Mouse (Mus musculus) forebrain, embryonic 16.5 days (tissue): Measurements from ENCODE around the gene Boc. TPM values are rescaled to one million over a fixed set of nuclear protein-coding genes. Genes with fewer than 3 reads are reported as not detected.

Source experiments
- ATAC-seq: fragments of 200-750 bp; cut with Nextera tagmentation; 2 replicates; pipeline ENCODE4 v1.8.0; 2017; ENCODE audit warnings: mild to moderate bottlenecking, moderate library complexity
- H3K27ac ChIP-seq: fragments of 300-500 bp; sonication (generic); 2 replicates; pipeline ENCODE4 v1.5.1; 2014; ENCODE audit warnings: low read length, control low read depth
- H3K27me3 ChIP-seq: fragments of 300-500 bp; sonication (generic); replicated peaks from 2 replicates; pipeline ENCODE4 v1.6.1; 2014; ENCODE audit warnings: low read length; ENCODE audit not compliant: control insufficient read depth, insufficient read depth
- H3K36me3 ChIP-seq: fragments of 300-500 bp; sonication (generic); 2 replicates; pipeline ENCODE4 v1.6.1; 2014; ENCODE audit not compliant: control insufficient read depth, insufficient read depth
- H3K4me1 ChIP-seq: fragments of 300-500 bp; sonication (generic); replicated peaks from 2 replicates; pipeline ENCODE4 v1.6.1; 2014; ENCODE audit warnings: low read length; ENCODE audit not compliant: control insufficient read depth, insufficient read depth
- H3K4me2 ChIP-seq: fragments of 300-500 bp; sonication (generic); 2 replicates; pipeline ENCODE4 v1.6.1; 2014; ENCODE audit warnings: mild to moderate bottlenecking, low read length, control low read depth
- H3K4me3 ChIP-seq: fragments of 300-500 bp; sonication (generic); replicated peaks from 2 replicates; pipeline ENCODE4 v1.5.1; 2014; ENCODE audit warnings: mild to moderate bottlenecking, low read length, control low read depth
- H3K9ac ChIP-seq: fragments of 300-500 bp; sonication (generic); replicated peaks from 2 replicates; pipeline ENCODE4 v1.6.1; 2014; ENCODE audit warnings: low read depth, low read length, control low read depth
- H3K9me3 ChIP-seq: fragments of 300-500 bp; sonication (generic); 2 replicates; pipeline ENCODE4 v1.6.1; 2016; ENCODE audit warnings: low read length; ENCODE audit not compliant: control insufficient read depth
- WGBS: fragments of 180-500 bp; shearing (Covaris S2); extraction: QIAGEN DNeasy Blood & Tissue Kit; methylation state at CpG from one replicate; pipeline ENCODE4 v1.1.7; 2014; 5-methylcytosine and 5-hydroxymethylcytosine counted together
- polyA plus RNA-seq: library from polyadenylated mRNA; unstranded; fragments of >200 nt; fragmentation: Nextera tagmentation; extraction: Ambion mirVana; gene quantifications from 2 replicates; pipeline ENCODE4 v1.2.1, GENCODE M21; 2015

Gene Boc
- polyA plus RNA-seq, 1 experiment from 2014 or later, result 15.2 TPM

GRCm38 (mm10) chr16:44532851-44533250, 25.8 kb downstream of the Boc start:
- ATAC-seq, result no peak
- peak overlapping the region; percentile 71 for H3K27ac ChIP-seq
- H3K4me1 ChIP-seq, result peaks cover 79% of the 10 kb centered on the region

DNA sequence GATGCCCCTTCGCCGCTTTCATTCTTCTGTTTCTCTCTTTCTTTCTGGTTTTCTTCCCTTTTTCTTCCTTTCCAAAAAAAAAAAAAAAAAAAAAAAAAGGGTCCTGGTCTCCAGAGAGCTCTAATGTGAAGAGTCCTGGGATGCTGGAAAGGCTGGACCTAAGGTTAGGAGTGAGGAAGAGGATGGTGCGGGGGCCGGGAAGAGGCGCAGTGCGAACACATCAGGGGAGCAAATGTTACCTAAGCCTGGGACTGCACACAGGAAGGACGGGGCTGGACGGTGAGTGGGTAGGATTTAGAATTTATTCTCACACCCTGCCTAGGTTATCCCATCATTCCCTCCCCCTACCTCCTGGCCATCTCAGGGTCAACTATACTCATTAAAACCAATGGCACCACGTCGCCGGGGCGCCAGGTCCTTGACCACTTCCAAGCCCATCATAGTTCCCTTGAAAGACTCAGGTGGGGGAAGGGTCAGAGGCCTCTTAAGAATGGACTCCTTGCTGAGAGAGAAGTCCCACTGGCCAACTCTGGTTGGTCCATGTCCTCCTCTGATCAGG, 27.4 kb downstream of the Boc start:
- Histone ChIP-seq H3K4me2 (peak overlapping the region; percentile 49), H3K9me3 (no peaks in the 10 kb centered on the region), H3K27ac (peak overlapping the region; percentile 91), H3K36me3 (no peaks in the 10 kb centered on the region), H3K9ac (peak overlapping the region; percentile 47), H3K27me3 (no peaks in the 10 kb centered on the region), H3K4me3 (peak overlapping the region; percentile 29), H3K4me1 (peaks cover 84% of the 10 kb centered on the region)
- WGBS, result 4% methylated on average over 12 of the region's 12 CpGs
- peak; percentile 20 for ATAC-seq

More at GRCm38 (mm10) chr16:44532851-44533250, 25.8 kb downstream of the Boc start:
- Histone ChIP-seq H3K9ac (0 out of 2 replicates have a peak overlapping the region, but pooled peaks have one; percentile 20), H3K9me3 (no peaks in the 10 kb centered on the region), H3K36me3 (no peaks in the 10 kb centered on the region), H3K4me2 (peak overlapping the region; percentile 40), H3K4me3 (0 out of 2 replicates have a peak overlapping the region, but pooled peaks have one; percentile 7), H3K27me3 (no peaks in the 10 kb centered on the region)
- 22% methylated on average over 16 of the region's 16 CpGs for WGBS

GRCm38 (mm10) chr16:44530829-44531228, 27.9 kb downstream of the Boc start:
- H3K4me1 ChIP-seq, result peaks cover 82% of the 10 kb centered on the region

GRCm38 (mm10) chr16:44530191-44530590, 28.5 kb downstream of the Boc start:
- Histone ChIP-seq H3K4me2 (peak overlapping the region; percentile 49), H3K4me3 (no peak overlapping the region), H3K9ac (peak overlapping the region; percentile 14), H3K36me3 (no peaks in the 10 kb centered on the region), H3K4me1 (peaks cover 77% of the 10 kb centered on the region), H3K27me3 (no peaks in the 10 kb centered on the region), H3K27ac (peak overlapping the region; percentile 91), H3K9me3 (no peaks in the 10 kb centered on the region)
- WGBS, result 5% methylated on average over 9 of the region's 9 CpGs
- ATAC-seq, result peak; percentile 5; the same call in 1 of the 2 replicates

More at GRCm38 (mm10) chr16:44530829-44531228, 27.9 kb downstream of the Boc start:
- H3K27ac ChIP-seq, result peak overlapping the region; percentile 91
- no peaks in the 10 kb centered on the region for H3K9me3 ChIP-seq
- peak overlapping the region; percentile 47 for H3K9ac ChIP-seq
- peak; percentile 90 for ATAC-seq
- H3K4me3 ChIP-seq, result peak overlapping the region; percentile 29
- no peaks in the 10 kb centered on the region for H3K36me3 ChIP-seq
- 3% methylated on average over 7 of the region's 7 CpGs for WGBS
- no peaks in the 10 kb centered on the region for H3K27me3 ChIP-seq
- H3K4me2 ChIP-seq, result peak overlapping the region; percentile 49

DNA sequence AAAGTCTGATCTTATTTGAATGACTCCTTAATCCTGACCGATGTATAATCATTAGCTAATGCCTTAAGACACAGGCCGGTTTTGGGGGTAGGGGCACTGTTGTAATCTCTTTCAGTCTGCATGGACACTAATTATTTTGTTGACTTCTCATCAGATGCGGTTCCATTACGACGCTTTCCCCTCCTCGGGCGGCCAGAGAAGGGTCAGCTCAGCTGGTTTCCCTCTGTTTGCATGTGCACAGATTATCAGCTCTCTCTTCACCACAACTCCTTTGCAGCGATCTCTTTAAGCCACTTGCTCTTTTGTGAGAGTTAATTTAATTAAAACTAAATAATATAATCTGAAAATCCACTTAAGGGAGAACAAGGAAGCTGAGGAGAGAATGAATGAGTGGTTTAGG, 29.0 kb downstream of the Boc start:
- no peaks in the 10 kb centered on the region for H3K27me3 ChIP-seq
- WGBS, result 6% methylated on average over 8 of the region's 8 CpGs
- H3K4me2 ChIP-seq, result no peak overlapping the region; the same call in 1 of the 2 replicates
- no peaks in the 10 kb centered on the region for H3K36me3 ChIP-seq
- H3K4me1 ChIP-seq, result peaks cover 78% of the 10 kb centered on the region
- no peak for ATAC-seq
- peak overlapping the region; percentile 14 for H3K9ac ChIP-seq
- peak overlapping the region; percentile 91 for H3K27ac ChIP-seq
- no peak overlapping the region for H3K4me3 ChIP-seq
- H3K9me3 ChIP-seq, result no peaks in the 10 kb centered on the region

DNA sequence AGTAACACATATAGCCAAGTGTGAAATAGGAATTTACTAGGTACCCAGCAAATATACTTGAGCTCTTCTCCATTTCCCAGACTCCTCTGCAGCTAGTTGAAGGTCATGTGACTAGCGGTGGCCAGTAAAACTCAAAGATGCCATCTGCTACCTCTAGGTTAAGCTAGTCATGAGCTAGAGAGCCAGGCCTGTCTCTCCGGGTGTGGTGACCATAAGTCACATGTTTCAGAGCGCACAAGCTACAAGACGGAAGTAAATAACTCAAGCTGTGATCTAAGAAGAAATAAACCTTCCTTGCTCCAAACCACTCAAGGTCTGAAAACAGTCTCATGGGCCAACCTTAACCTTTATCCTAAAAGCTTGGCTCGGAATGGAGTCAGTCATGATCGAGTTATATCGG, 29.7 kb downstream of the Boc start:
- WGBS, result 87% methylated on average over 7 of the region's 7 CpGs
- Histone ChIP-seq H3K9me3 (no peaks in the 10 kb centered on the region), H3K9ac (no peak overlapping the region), H3K4me1 (peaks cover 79% of the 10 kb centered on the region), H3K27me3 (no peaks in the 10 kb centered on the region), H3K36me3 (no peaks in the 10 kb centered on the region), H3K4me3 (no peak overlapping the region), H3K27ac (peak overlapping the region; percentile 91), H3K4me2 (no peak overlapping the region)
- ATAC-seq, result no peak

GRCm38 (mm10) chr16:44527218-44527905, 31.3 kb downstream of the Boc start:
- 14% methylated on average over 11 of the region's 11 CpGs for whole genome bisulfite sequencing
- no peaks in the 10 kb centered on the region for H3K9me3 ChIP-seq
- peak overlapping the region; percentile 57 for H3K27ac ChIP-seq
- H3K36me3 ChIP-seq, result no peaks in the 10 kb centered on the region
- H3K27me3 ChIP-seq, result no peaks in the 10 kb centered on the region
- no peak overlapping the region for H3K4me3 ChIP-seq
- no peak overlapping the region for H3K4me2 ChIP-seq
- H3K4me1 ChIP-seq, result peaks cover 63% of the 10 kb centered on the region
- no peak for ATAC-seq
- no peak overlapping the region for H3K9ac ChIP-seq

- Histone ChIP-seq H3K36me3 (no peaks in the 10 kb centered on the region), H3K4me1 (peaks cover 59% of the 10 kb centered on the region), H3K9me3 (no peaks in the 10 kb centered on the region), H3K9ac (peak overlapping the region; percentile 45), H3K27me3 (no peaks in the 10 kb centered on the region), H3K4me3 (no peak overlapping the region), H3K4me2 (peak overlapping the region; percentile 37), H3K27ac (peak overlapping the region; percentile 89)
- ATAC-seq, result peak; percentile 4; the same call in 1 of the 2 replicates
- WGBS, result 2% methylated on average over 12 of the region's 12 CpGs
Observed at GRCm38 (mm10) chr16:44526689-44527088, 32.0 kb downstream of the Boc start.

DNA sequence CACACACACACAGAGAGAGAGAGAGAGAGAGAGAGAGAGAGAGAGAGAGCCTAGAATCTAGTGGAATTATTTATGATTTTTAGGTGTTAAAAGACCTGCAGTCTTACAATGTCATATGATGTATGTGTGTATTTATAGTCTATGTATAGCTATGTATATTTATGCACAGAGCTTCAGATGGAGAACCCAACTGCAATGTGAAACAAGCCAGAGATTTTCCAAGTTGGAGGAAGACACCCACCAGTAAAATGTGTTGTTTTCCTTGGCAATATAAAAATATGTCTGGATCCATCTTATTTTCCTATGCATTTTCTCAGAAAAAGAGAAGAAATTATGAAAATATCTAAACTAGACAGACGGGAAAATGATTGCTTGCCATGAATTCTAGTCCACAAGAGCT, 32.7 kb downstream of the Boc start:
- H3K27me3 ChIP-seq, result no peaks in the 10 kb centered on the region
- WGBS, result 61% methylated on average over 1 of the region's 1 CpGs
- peak overlapping the region; percentile 89 for H3K27ac ChIP-seq
- 0 out of 2 replicates have a peak overlapping the region, but pooled peaks have one; percentile 37 for H3K4me2 ChIP-seq
- H3K4me1 ChIP-seq, result peaks cover 53% of the 10 kb centered on the region
- H3K9me3 ChIP-seq, result no peaks in the 10 kb centered on the region
- H3K36me3 ChIP-seq, result no peaks in the 10 kb centered on the region
- H3K9ac ChIP-seq, result no peak overlapping the region
- no peak overlapping the region for H3K4me3 ChIP-seq
- ATAC-seq, result no peak
